Mouse (Mus musculus) cerebellum, adult 11-12 months (tissue): ENCODE measurements around the gene Spopl.
A peak's percentile ranks its signal among the peaks of the same experiment; 100 is the strongest.
"Not testable (repeated sequence)": the region's sequence is repeated elsewhere in the genome, so short reads cannot be mapped to it uniquely, and the experiment has no call there.

Source experiments
- DNase-seq: peaks from one replicate; pipeline ENCODE4 v3.0.0; 2022

The Spopl gene

DNA sequence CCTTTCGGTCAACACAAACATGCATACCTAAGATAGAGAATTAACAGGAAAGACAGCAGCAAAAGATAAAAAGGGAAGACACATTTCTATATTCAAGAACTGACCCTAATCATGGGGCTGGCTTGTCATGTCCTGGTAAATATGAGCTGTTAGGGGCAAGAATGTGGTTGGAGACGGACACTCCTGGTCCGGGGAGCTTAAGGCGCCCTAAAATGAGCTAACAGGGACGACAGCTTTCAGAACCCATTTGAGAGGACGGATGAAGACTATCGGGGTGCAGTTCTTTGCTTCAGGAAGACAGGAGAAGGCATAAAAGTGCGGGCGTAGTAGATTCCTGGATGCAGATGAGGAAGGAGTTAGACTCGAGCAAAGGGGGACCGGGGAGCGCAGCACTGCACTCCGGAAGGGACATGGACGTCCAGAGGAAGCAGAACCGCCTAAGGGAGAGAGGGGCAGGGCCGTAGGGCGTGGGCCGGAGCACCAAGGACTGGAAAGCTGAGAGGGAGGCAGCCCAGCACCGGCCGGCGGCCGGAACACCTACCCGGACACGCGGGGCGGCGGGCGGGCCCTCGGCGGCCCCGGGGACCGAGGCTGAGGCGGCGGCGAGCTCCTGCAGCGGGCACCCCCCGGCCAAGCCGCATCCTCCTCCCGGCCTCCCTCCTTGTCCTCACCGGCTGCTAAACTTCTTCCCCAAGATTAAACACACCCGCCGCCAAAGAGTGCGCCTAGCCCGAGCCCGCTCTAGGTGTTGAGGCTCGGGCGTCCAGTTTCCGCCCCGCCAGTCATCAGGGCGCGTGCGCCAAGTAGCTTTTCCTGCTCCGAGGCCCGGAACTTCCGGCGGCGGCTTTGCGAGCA is at the start of gene Spopl:
Gene Spopl, minus strand, starts transcription at position 805 of the 855 bp plus-strand sequence.
- peak; percentile 85 for DNase-seq

DNA sequence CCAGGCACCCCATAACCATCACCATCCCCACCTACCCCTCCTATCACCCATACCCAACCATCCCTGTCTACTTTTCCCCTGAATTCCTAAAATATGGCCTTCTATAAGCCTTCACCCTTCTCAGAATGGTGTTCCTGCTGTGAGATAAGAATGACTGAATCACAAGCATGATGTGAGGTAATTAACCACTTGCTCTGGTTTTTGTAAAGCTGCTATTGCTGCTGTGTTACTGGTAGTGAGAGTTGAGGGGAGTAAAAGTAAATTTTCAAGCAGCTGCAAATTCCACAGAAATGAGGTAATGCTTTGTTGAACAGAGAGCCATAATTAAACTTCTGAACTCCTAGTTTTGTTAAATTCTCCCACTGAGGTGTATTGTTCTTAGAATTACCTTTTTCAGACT is 48.2 kb upstream of the Spopl start:
- DNase-seq, result no peak

DNA sequence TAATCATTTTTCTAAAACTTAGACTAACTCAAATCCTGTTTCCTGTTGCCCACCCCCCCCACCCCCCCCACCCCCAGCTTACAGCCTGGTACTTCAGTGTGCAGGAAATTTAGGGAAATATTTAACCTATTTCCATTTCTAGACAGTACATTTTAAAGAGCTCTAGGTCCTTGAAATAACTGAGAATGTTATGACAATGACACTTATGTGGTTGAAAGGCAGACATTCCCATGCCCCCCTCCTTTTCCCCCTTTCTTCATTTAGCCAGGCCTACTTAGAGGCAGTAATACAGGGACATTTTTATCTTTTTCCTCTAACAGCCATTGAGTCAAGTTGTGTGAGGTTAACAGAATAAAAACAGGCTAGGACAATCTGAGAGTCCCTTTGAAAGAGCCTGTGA is 46.1 kb upstream of the Spopl start:
- DNase-seq, result no peak

DNA sequence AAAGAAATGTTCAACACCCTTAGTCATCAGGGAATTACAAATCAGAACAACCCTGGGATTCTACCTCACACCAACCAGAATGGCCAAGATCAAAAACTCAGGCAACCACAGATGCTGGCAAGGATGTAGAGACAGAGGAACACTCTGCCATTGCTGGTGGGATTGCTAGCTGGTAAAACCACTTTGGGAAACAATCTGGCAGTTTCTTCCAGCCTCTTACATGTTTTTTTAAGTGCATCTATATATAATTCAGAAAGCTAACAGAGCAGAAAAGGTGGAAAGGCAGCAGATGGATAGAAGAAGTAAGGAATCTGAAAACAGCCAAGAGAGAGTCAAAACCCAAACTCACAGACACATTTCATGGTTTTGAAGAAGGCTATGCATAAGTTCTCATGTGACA is 33.5 kb upstream of the Spopl start:
- no peak for DNase-seq

DNA sequence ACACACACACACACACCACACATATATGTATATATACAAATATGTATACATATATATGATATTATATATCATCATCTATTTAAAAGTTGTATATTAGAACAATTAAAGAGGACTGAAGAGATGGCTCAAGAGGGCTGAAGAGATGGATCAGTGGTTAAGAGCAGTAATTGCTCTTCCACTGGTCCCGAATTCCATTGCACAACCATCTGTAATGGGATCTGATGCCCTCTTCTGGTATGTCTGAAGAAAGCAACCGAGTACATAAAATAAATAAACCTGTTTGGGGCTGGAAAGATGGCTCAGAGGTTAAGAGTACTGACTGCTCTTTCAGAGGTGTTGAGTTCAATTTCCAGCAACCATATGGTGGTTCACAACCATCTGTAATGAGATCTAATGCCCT is 16.9 kb upstream of the Spopl start:
- DNase-seq, result no peak

DNA sequence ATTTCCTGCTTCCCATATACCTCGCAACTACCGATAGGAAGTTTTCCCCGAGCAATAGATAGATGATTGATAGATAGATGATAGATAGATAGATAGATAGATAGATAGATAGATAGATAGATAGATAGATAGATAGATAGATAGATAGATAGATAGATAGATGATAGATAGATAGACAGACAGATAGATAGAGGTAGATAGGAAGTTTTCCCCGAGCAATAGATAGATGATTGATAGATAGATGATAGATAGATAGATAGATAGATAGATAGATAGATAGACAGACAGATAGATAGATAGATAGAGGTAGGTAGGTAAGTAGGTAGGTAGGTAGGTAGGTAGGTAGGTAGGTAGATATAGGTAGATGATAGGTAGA is 239 bp upstream of the Spopl start:
- DNase-seq, result not testable (repeated sequence)

DNA sequence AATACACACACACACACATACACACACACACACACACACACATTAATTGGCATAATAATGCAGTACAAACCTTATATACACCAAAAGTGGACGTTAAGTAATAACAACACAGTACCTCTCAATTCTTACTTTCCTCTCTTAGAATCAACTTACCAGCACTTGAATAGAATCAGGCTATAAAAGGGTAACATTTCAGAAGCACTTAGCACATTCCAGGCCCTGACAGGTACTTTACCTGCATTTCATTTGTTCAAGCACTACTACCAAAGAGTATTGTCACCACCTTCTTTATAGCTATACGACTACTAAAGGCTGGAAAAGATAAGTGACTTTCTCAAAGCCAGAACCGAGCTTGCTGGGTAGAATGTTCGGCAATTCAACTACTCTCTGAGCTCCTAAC is 1.3 kb downstream of the Spopl start:
- DNase-seq, result no peak

DNA sequence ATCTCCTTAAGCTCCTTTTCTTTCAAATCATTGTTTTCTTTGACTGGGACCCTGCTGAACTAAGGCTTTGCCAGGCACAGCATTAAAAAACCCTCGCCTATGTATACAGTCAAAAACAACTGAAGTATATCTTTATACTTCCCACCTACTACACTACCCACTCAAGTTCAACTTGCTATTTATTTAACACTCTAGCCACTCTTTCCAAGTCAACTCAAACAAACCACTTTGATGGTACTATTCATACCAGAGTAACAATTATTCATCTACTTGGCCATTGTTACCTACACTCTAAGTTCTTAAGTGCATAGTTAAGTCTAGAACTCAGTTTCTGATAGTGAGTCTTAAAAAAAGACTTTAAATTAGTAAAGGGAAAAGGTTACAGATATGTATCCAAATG is 3.1 kb downstream of the Spopl start:
- DNase-seq, result no peak

DNA sequence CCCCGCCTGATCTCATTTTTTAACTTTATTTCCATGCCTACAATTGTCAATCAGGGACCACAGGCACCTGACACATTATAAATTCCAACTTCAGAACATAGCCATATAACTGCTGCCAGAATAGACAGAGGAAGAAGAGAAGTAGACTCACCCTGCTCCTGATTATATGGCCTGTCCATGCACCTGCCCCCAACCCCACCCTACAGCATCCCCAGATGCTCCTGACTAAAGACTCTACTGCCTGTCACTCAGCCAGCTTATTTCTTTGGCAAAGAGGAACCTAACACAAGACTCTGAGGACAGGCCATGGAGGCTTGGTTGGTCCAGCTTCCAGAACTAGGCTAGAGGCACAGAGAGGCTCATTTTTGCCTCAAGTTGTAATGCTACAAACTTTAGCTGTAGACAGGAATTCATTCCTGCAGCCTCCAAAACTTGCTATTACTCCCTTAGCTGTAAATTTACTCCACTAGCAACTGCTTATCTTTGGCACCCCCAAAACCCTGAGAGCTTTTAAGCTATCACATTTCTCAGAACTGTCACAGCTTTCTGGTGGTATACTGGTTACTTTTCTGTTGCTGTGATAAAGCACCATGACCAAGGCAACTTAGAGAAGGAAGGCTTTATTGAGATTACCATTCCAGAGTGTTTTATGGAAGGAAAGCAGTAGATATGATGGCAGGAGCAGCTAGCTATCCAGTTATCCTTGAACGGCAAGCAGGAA is 6.7 kb downstream of the Spopl start:
- DNase-seq, result no peak

DNA sequence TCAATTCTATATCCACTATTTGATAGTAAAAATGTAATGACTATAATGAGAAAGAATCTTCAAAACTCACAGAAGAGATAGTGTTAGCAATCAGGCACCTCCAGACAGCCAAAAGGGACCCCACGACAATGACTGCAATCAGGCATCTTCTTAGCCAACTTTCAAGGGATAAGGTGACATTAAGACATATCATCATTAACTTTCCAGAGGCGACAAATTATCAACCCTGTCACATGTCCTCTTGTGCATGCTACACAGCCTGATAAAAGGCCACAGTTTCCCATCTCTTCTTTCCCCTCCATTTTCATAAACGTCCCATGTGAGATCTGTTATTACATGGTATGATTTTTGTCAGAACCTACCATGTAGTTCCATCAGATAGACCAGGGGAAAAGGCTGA is 9.0 kb downstream of the Spopl start:
- no peak for DNase-seq

DNA sequence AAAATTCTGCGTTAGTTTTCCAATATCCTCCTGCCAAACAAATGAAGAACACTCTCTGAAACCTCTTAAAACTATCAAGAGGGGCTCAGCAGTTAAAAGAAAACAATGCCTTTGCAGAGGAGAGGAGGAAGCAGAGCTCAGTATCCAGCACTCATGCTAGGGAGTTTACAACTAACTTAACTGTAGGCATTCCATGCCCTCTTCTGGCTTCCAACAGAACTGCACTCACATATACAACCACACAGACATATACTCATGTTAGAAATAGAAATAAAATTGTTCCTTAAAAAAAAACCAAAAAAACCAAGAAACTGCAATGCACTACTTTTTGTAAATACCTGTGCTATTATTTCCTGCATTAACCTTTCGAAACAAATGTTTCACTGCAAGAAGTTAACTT is 12.7 kb downstream of the Spopl start:
- DNase-seq, result no peak

DNA sequence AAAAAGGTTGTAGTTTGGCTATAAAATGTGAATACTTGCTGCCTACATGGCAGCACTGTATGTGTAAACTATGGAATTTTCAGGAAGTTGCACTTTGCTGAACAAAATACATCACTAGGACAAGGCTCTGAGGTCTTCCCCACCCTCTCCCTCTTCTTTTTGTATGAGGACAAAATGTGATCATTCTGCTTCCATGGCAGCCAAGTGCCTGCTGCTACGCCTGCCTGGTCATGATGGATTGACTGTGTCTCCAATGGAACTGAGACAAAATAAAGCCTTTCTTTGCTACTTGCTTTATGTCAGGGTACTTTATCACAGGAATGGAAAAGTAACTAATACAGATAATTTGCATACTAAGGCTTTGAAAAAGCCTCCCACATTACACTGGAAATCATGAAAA is 20.7 kb downstream of the Spopl start:
- no peak for DNase-seq

DNA sequence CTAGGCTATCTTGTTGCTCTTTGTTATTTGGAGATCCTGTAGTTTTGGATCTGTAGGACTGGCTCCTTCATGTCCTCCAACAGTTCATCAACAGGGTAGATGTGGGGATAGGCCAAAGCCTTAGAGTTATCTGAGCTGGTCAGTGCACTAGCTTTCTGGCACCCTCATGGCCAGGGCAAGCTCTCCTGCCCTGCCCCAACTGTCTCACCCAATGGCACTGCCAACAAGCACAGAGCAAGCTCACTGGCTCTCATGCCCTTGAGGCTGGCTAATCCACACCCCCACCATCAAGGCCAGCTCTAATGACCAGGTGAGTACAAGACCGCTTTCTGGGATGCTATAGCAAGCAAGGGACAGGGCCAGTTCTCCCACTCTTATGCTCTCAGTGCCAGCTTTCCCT is 24.7 kb downstream of the Spopl start:
- no peak for DNase-seq

DNA sequence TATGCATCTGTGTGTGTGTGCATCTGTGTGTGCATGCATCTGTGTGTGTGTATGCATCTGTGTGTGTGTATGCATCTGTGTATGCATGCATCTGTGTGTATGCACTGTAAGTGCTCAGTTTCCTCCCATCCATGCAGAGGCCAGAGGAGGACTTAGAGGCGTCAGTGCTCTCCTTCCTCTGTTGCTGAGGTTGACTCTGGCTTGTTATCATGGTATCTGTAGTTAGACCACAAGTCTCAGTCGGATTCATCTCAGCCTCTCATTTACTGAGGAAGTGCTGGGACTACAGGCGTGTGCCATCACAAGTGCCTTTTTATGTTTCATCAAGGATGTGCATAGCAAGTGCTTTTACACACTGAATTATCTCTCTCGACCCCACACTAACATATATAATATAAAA is 31.9 kb downstream of the Spopl start:
- no peak for DNase-seq

DNA sequence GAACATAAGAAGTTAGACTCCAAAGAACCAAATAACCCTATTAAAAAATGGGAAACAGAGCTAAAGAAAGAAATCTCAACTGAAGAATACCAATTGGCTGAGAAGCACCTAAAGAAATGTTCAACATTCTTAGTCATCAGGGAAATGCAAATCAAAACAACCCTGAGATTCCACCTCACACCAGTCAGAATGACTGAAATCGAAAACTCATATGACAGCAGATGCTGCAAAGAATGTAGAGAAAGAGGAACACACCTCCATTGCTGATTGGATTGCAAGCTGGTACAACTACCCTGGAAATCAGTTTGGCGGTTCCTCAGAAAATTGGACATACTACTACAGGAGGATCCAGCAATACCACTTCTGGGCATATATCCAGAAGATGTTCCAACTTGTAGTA is 44.2 kb downstream of the Spopl start:
- not testable (repeated sequence) for DNase-seq

DNA sequence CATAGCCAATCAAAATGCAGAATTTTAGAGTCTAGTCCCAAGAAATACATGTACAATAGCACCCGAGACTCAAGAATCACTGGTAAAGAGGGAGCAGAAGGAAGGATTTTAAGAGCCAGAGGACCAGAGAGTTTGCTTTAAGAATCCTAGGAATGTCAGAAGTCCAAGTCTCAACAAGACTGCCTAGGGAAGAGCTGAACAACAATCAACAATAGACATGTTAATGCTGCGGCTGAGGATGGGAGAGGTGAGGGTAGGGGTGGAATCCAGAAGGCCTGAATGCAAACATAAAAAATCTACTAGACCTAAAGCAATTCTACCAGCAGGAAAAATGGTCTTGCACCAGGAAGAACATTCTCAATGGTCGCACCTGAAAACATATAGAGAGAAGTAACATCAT is 66.8 kb downstream of the Spopl start:
- DNase-seq, result no peak

DNA sequence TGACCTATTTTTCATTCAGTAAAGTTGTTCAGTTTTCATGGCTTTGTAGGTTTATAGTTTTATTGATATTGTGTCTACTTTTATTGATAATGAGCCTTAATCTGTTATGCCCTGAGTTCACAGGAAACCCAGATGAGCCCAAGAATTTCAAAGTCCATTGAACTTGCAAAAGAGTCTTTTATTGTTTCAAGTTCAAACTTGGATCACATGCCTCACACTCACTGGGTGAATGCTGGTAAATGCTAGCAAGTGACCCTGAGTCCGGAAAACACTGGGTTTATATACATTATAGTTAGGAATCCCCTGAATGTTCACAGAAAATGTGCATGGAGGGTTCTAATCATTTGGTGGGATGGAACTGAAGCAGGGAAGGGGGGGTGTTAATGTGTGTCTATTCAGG is 90.2 kb downstream of the Spopl start:
- DNase-seq, result no peak

DNA sequence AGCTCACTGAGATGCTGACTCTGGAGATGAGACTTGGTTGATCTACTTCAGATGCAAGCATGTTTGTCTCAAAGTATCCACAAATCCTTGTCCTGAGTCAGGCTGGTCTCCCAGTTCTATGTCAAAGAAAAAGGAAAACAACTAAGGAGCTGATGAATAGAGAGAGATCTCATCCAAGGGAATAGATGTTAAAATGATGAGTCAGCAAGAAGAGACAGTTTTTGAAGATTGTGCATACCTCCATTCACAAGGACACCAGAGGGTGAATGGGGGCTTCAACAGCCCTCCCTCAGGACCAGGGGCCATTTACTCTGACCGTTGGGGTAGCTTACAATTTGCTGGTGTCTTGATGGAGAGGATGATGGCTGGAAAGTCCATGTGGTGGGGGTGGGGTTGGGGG is 104.4 kb downstream of the Spopl start:
- DNase-seq, result no peak

DNA sequence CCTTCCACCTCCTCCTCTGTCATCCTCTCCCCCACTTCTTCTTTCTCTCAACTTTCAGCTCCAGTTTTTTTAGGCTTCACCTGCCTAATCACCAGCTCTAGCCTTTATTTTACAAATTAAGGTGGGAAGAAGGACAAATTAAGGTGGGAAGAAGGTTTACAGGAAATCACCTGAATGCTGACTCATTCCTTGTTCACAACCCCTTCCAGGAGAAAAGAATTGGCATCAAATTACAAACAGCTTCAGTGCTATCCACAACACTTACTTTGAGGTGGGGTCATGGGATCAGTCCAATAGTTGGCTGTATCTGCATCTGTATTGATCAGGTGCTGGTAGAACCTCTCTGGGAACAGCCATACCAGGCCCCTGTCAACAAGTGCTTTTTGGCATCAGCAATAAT is 114.5 kb downstream of the Spopl start:
- no peak for DNase-seq
